Mouse (Mus musculus) mouse embryonic stem cell (cell line): Measurements from ENCODE around the gene Begain.

Source experiments
- in situ Hi-C, 2 experiments: fragments of 300-500 bp; cut with MboI; formaldehyde crosslinking; loops; 1 replicate in 1 of 2; 3 replicates in 1 of 2; pipeline ENCODE4 v1.14.3; 2019 to 2020; ENCODE audit warnings: low sequenced_read_pairs in 2 of 2, low pct_unique_long_range_greater_than_20kb in 1 of 2, mixed read lengths in 1 of 2; ENCODE audit not compliant: unreplicated experiment in 1 of 2

The Begain gene

GRCm38 (mm10) chr12:109068167-109068653 lies at the start of gene Begain:
Gene Begain, minus strand, starts transcription at chr12:109068217.
- in situ Hi-C loops: no loop called here

GRCm38 (mm10) chr12:109115707-109116106 lies 47.7 kb upstream of the Begain start:
- in situ Hi-C loops: no loop called here

GRCm38 (mm10) chr12:109115161-109115560 lies 47.1 kb upstream of the Begain start:
- in situ Hi-C loops: no loop called here

GRCm38 (mm10) chr12:109112996-109113592 lies 45.1 kb upstream of the Begain start:
- in situ Hi-C loops: no loop called here

- in situ Hi-C loops: no loop called here
Measured at GRCm38 (mm10) chr12:109112354-109112995, 44.5 kb upstream of the Begain start.

- in situ Hi-C loops: no loop called here
Measured at GRCm38 (mm10) chr12:109108911-109109310, 40.9 kb upstream of the Begain start.

GRCm38 (mm10) chr12:109100381-109100780 lies 32.4 kb upstream of the Begain start:
- in situ Hi-C loops: no loop called here

- in situ Hi-C loops: no loop called here
Measured at GRCm38 (mm10) chr12:109090456-109091130, 22.6 kb upstream of the Begain start.

GRCm38 (mm10) chr12:109090041-109090440 lies 22.0 kb upstream of the Begain start:
- in situ Hi-C loops: no loop called here

- in situ Hi-C loops: no loop called here
Measured at GRCm38 (mm10) chr12:109086111-109086510, 18.1 kb upstream of the Begain start.

- in situ Hi-C loops: no loop called here
Measured at GRCm38 (mm10) chr12:109085674-109086073, 17.7 kb upstream of the Begain start.

- in situ Hi-C loops: no loop called here
Measured at GRCm38 (mm10) chr12:109085046-109085445, 17.0 kb upstream of the Begain start.

GRCm38 (mm10) chr12:109083476-109083875 lies 15.5 kb upstream of the Begain start:
- in situ Hi-C loops: no loop called here

GRCm38 (mm10) chr12:109077036-109077435 lies 9.0 kb upstream of the Begain start:
- in situ Hi-C loops: no loop called here

- in situ Hi-C loops: no loop called here
Measured at GRCm38 (mm10) chr12:109074777-109075285, 6.8 kb upstream of the Begain start.

GRCm38 (mm10) chr12:109074106-109074505 lies 6.1 kb upstream of the Begain start:
- in situ Hi-C loops: no loop called here

GRCm38 (mm10) chr12:109071248-109071647 lies 3.2 kb upstream of the Begain start:
- in situ Hi-C loops: no loop called here

- in situ Hi-C loops: no loop called here
Measured at GRCm38 (mm10) chr12:109069751-109070150, 1.7 kb upstream of the Begain start.

GRCm38 (mm10) chr12:109068738-109069137 lies 721 bp upstream of the Begain start:
- in situ Hi-C loops: no loop called here
